Mouse (Mus musculus) megakaryocyte, embryonic 14.5 days (primary cell): ENCODE results near the gene Myo1e.

ENCODE experiments used
- FLI1 ChIP-seq: IDR thresholded peaks from 2 replicates; pipeline ENCODE4 v1.6.1; 2012; ENCODE audit warnings: low read length, inconsistent platforms, mixed read lengths
- GATA1 ChIP-seq: IDR thresholded peaks from 3 replicates; pipeline ENCODE4 v1.6.1; 2012; ENCODE audit warnings: mixed read lengths, low read length, inconsistent platforms, borderline replicate concordance

- TF ChIP-seq GATA1 (no peak), FLI1 (no peak)
These were observed 69.9 kb downstream of the Myo1e start for GRCm38 (mm10) chr9:70277076-70277475.
